12 mouse cellular contexts compared by ENCODE assay signal in the genomic region with DNA sequence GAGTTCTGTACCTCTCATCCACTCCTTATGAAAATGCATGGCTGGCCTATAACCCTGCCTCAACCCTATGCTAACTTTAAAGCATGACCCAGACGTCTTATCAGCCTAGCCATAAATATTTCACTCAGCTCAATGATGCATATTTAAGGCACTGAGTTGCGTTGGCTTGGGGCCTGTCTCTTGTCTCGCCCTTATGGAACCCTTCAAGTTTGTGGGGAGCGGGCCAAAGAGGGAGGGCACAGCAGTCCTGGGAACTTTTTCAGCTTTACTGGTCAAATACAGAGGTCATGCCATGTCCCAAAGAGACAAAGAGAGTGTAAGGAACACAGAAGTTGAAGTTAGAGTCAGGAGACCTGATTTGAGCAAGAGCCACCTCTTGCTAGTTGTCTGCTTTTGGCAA. TPM values are rescaled to one million over a fixed set of nuclear protein-coding genes. Genes with fewer than 3 reads are reported as not detected.
A peak's percentile ranks its signal among the peaks of the same experiment; 100 is the strongest.
DNase-seq lines count a peak whose midpoint lies in the region; ATAC-seq lines count a peak whose summit lies in the region.
"Had no signal": no experiment of that assay in that cellular context is flagged by ENCODE, and none has a peak within 500 bp of the region (broad histone marks: within the 10 kb centered on the region; RNA-seq: fewer than 3 reads in every experiment).

No protein-coding gene starts in this region.

- WGBS in lung, embryonic 15.5 days = 32% methylated on average over 4 of the region's 4 CpGs
- WGBS in forebrain, embryonic 14.5 days = 68% methylated on average over 4 of the region's 4 CpGs

- H3K4me3 ChIP-seq in lung, embryonic 15.5 days = no peak overlapping the region
- H3K4me3 ChIP-seq in forebrain, embryonic 14.5 days (ENCODE audit: low read depth, low read length) = no peak overlapping the region
- H3K4me3 ChIP-seq: erythroblast, embryonic 14.5 days; neural tube, embryonic 15.5 days had no signal

- H3K9ac ChIP-seq in lung, embryonic 15.5 days = no peak overlapping the region
- H3K9ac ChIP-seq in forebrain, embryonic 14.5 days (ENCODE audit: low read length) = no peak overlapping the region
- H3K9ac ChIP-seq: neural tube, embryonic 15.5 days had no signal

- no peaks in the 10 kb centered on the region for H3K9me3 ChIP-seq in lung, embryonic 15.5 days
- H3K9me3 ChIP-seq in forebrain, embryonic 14.5 days (replicated peaks; ENCODE audit: control insufficient read depth, low read length) = no peaks in the 10 kb centered on the region
- H3K9me3 ChIP-seq: neural tube, embryonic 15.5 days had no signal

- H3K27ac ChIP-seq in lung, embryonic 15.5 days = peak overlapping the region; percentile 82
- no peak overlapping the region for H3K27ac ChIP-seq in forebrain, embryonic 14.5 days (ENCODE audit: low read depth, low read length)
- H3K27ac ChIP-seq: neural tube, embryonic 15.5 days had no signal

- peak; percentile 47; the same call in 1 of the 2 replicates for ATAC-seq in lung, embryonic 15.5 days (ENCODE audit: borderline replicate concordance, extremely low read depth, low FRiP score, low TSS enrichment)
- ATAC-seq in forebrain, embryonic 14.5 days = no peak

- 0 out of 2 replicates have a peak, but pooled peaks cover 3% of the 10 kb centered on the region for H3K36me3 ChIP-seq in lung, embryonic 15.5 days
- peaks cover 10% of the 10 kb centered on the region; the same call in 1 of the 2 replicates for H3K36me3 ChIP-seq in forebrain, embryonic 14.5 days (ENCODE audit: control insufficient read depth, insufficient read depth, low read length)
- H3K36me3 ChIP-seq: neural tube, embryonic 15.5 days had no signal

- peaks cover 69% of the 10 kb centered on the region for H3K4me1 ChIP-seq in lung, embryonic 15.5 days
- peaks cover 25% of the 10 kb centered on the region for H3K4me1 ChIP-seq in forebrain, embryonic 14.5 days (ENCODE audit: control insufficient read depth, insufficient read depth, low read length)

- peak; percentile 12 for DNase-seq in embryo, embryonic 11 days
- no peak for DNase-seq in embryo, embryonic 10.5 days (ENCODE audit: low spot score)
- peak; percentile 78 for DNase-seq in adrenal gland, postnatal 10 days
- peak; percentile 38 to 49 for DNase-seq in heart, postnatal 36 days
- no peak for DNase-seq in gastrocnemius, postnatal 10 days
- DNase-seq in layer of hippocampus, postnatal 14 days (ENCODE audit: low spot score in 2 of 2) = no peak
- no peak for DNase-seq in forebrain, embryonic 14.5 days (ENCODE audit: low spot score)
- DNase-seq: cerebellum, postnatal 14 days had no signal

- H3K27me3 ChIP-seq in lung, embryonic 15.5 days = no peaks in the 10 kb centered on the region
- no peaks in the 10 kb centered on the region for H3K27me3 ChIP-seq in forebrain, embryonic 14.5 days (replicated peaks; ENCODE audit: control insufficient read depth, insufficient read depth, low read length)
- H3K27me3 ChIP-seq: neural tube, embryonic 15.5 days had no signal

- intact Hi-C loops in heart, postnatal 36 days (cut with DNase I) = no loop called here

- H3K4me2 ChIP-seq in lung, embryonic 15.5 days = no peak overlapping the region
- no peak overlapping the region for H3K4me2 ChIP-seq in forebrain, embryonic 14.5 days (ENCODE audit: low read length)
- H3K4me2 ChIP-seq: midbrain, embryonic 11.5 days; neural tube, embryonic 15.5 days had no signal

RNA-seq across cellular contexts. Expression of gene St6gal1, which starts 6.6 kb away (rescaled TPM):
- 10 to 100 TPM; 41.4 to 48.5 TPM for total RNA-seq in adrenal gland, postnatal 10 days (2021)
- 1 to 10 TPM; 9.2 to 10.0 TPM for total RNA-seq in heart, postnatal 36 days (2021)
- polyA plus RNA-seq in lung, embryonic 15.5 days (2015; fragmentation: Nextera tagmentation; extraction: Ambion mirVana) = 48.0 and 52.7 TPM in 2 replicates
- total RNA-seq in gastrocnemius, postnatal 10 days (2021) = 1 to 10 TPM; 9.5 to 9.8 TPM
- 10 to 100 TPM; 15.4 to 17.5 TPM for total RNA-seq in layer of hippocampus, postnatal 14 days (2021)
- polyA plus RNA-seq in forebrain, embryonic 14.5 days (2014; fragmentation: Nextera tagmentation; extraction: Ambion mirVana) = 46.0 and 56.0 TPM in 2 replicates
- polyA plus RNA-seq: erythroblast, embryonic 14.5 days had no signal

Comparison
In these comparisons a context has a peak if more than half of its experiments do, and no peak if none do; other contexts are left out.
1. DNase-seq: peak in embryo, embryonic 11 days (single experiment), adrenal gland, postnatal 10 days (single experiment) and heart, postnatal 36 days (2 of 2); none in embryo, embryonic 10.5 days (single experiment), gastrocnemius, postnatal 10 days (single experiment), layer of hippocampus, postnatal 14 days (0 of 2) and forebrain, embryonic 14.5 days (single experiment).